Mouse (Mus musculus) myocyte (in vitro differentiated cells): ENCODE measurements at regions not wholly inside any gene's neighbourhood (a gene's known extent, or its start where the extent isn't known, plus 50 kb on each side); places are given as distances from the start of the nearest gene placed in this dataset.

Experiments used
- H3K27me3 ChIP-seq: one replicate; pipeline ENCODE4 v1.6.1; 2011; ENCODE audit not compliant: control insufficient read depth, insufficient read depth, insufficient read length
- H3K36me3 ChIP-seq: one replicate; pipeline ENCODE4 v1.6.1; 2011; ENCODE audit not compliant: control insufficient read depth, insufficient read depth
- H3K4me2 ChIP-seq: one replicate; pipeline ENCODE4 v1.6.1; 2011; ENCODE audit warnings: low read depth, control low read depth
- H3K4me3 ChIP-seq: one replicate; pipeline ENCODE4 v1.5.1; 2011; ENCODE audit warnings: mild to moderate bottlenecking, control low read depth, moderate library complexity
- H3K79me2 ChIP-seq: one replicate; pipeline ENCODE4 v1.6.1; 2011; ENCODE audit not compliant: control insufficient read depth, insufficient read depth
- H3ac ChIP-seq: one replicate; pipeline ENCODE4 v1.6.1; 2011; ENCODE audit not compliant: control insufficient read depth, insufficient read length
- CEBPB ChIP-seq: IDR thresholded peaks from 2 replicates; pipeline ENCODE4 v1.6.1; 2011; ENCODE audit warnings: mild to moderate bottlenecking, moderate library complexity; ENCODE audit not compliant: poor library complexity, insufficient read depth, severe bottlenecking
- E2F4 ChIP-seq: IDR thresholded peaks from one replicate; pipeline ENCODE4 v1.6.1; 2011; ENCODE audit warnings: mild to moderate bottlenecking, control low read depth, moderate library complexity; ENCODE audit not compliant: insufficient read depth
- MAX ChIP-seq: IDR thresholded peaks from one replicate; pipeline ENCODE4 v1.6.1; 2011; ENCODE audit warnings: low read depth, mild to moderate bottlenecking, control low read depth
- MYOD1 ChIP-seq, 3 experiments: IDR thresholded peaks; one replicate each; pipeline ENCODE4 v1.6.1; 2011; ENCODE audit warnings: control low read depth in 2 of 3, low read depth in 2 of 3, mild to moderate bottlenecking in 2 of 3, moderate library complexity in 1 of 3; ENCODE audit not compliant: insufficient read length in 2 of 3, control insufficient read depth in 1 of 3
- MYOG ChIP-seq, 3 experiments: IDR thresholded peaks; one replicate each; pipeline ENCODE4 v1.6.1; 2011; ENCODE audit warnings: control low read depth in 2 of 3, low read depth in 2 of 3, mild to moderate bottlenecking in 2 of 3; ENCODE audit not compliant: insufficient read length in 2 of 3, control insufficient read depth in 1 of 3, insufficient read depth in 1 of 3
- POLR2A ChIP-seq: IDR thresholded peaks from one replicate; pipeline ENCODE4 v1.6.1; 2011; ENCODE audit warnings: low read depth, mild to moderate bottlenecking, control low read depth, moderate library complexity; ENCODE audit not compliant: insufficient read length
- POLR2AphosphoS2 ChIP-seq: IDR thresholded peaks from one replicate; pipeline ENCODE4 v1.6.1; 2011; ENCODE audit warnings: low read depth, control low read depth; ENCODE audit not compliant: insufficient read length
- REST ChIP-seq: IDR thresholded peaks from one replicate; pipeline ENCODE4 v1.6.1; 2011; ENCODE audit warnings: mild to moderate bottlenecking, control low read depth, moderate library complexity; ENCODE audit not compliant: insufficient read depth, insufficient read length
- SRF ChIP-seq: IDR thresholded peaks from one replicate; pipeline ENCODE4 v1.6.1; 2011; ENCODE audit warnings: low read depth; ENCODE audit not compliant: control insufficient read depth, insufficient read length
- TCF12 ChIP-seq: IDR thresholded peaks from one replicate; pipeline ENCODE4 v1.6.1; 2011; ENCODE audit warnings: mild to moderate bottlenecking, control low read depth; ENCODE audit not compliant: poor library complexity, insufficient read depth, severe bottlenecking
- TCF3 ChIP-seq: IDR thresholded peaks from one replicate; pipeline ENCODE4 v1.6.1; 2011; ENCODE audit warnings: low read depth, control low read depth; ENCODE audit not compliant: insufficient read length
- USF1 ChIP-seq: IDR thresholded peaks from one replicate; pipeline ENCODE4 v1.6.1; 2011; ENCODE audit warnings: low read depth, mild to moderate bottlenecking, control low read depth, moderate library complexity

DNA sequence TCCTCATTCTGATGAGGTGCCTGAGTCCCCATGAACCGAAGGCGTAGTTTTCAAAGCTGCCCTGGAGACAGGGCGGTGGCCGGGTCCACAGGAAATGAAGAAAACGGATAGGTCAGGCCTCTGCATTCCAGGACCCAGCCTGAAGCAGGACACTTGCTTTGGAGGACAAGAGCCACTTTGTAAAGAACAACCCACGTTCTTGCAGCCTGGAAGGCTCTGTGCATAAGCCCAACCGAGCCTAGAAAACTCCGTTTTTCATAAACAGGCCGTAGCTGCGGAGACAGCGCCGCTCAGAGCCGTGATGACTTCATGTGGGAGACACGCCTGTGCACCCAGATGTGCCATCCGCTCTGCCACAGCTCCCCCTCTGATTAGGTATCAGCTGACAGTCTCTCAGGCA, 78.4 kb upstream of the Tgfbr2 start:
- Histone ChIP-seq H3K4me3 (no peak overlapping the region), H3ac (no peak overlapping the region), H3K79me2 (no peaks in the 10 kb centered on the region), H3K4me2 (no peak overlapping the region), H3K27me3 (no peaks in the 10 kb centered on the region), H3K36me3 (no peaks in the 10 kb centered on the region)
- TF ChIP-seq POLR2A, result no peak
- TF ChIP-seq POLR2AphosphoS2, result no peak
- TF ChIP-seq TCF12, result no peak
- no peak for TF ChIP-seq MYOG (IDR thresholded peaks at IDR 0.05; ENCODE audit: control insufficient read depth in 1 of 3, insufficient read depth in 1 of 3, insufficient read length in 2 of 3, low read depth in 2 of 3)
- TF ChIP-seq REST, result no peak
- no peak for TF ChIP-seq USF1
- TF ChIP-seq MAX, result no peak
- no peak for TF ChIP-seq E2F4
- TF ChIP-seq SRF, result no peak
- TF ChIP-seq CEBPB, result no peak
- no peak for TF ChIP-seq TCF3
- TF ChIP-seq MYOD1 (IDR thresholded peaks at IDR 0.05; ENCODE audit: control insufficient read depth in 1 of 3, insufficient read length in 2 of 3, low read depth in 2 of 3), result no peak

- Histone ChIP-seq H3K36me3 (no peaks in the 10 kb centered on the region), H3K4me3 (no peak overlapping the region), H3ac (no peak overlapping the region), H3K79me2 (no peaks in the 10 kb centered on the region), H3K27me3 (no peaks in the 10 kb centered on the region), H3K4me2 (no peak overlapping the region)
- TF ChIP-seq USF1 (no peak), MYOD1 (IDR thresholded peaks at IDR 0.05; ENCODE audit: control insufficient read depth in 1 of 3, insufficient read length in 2 of 3, low read depth in 2 of 3) (no peak), POLR2A (no peak)
These were observed 77.6 kb upstream of the Tgfbr2 start for GRCm38 (mm10) chr9:116252788-116253187.

DNA sequence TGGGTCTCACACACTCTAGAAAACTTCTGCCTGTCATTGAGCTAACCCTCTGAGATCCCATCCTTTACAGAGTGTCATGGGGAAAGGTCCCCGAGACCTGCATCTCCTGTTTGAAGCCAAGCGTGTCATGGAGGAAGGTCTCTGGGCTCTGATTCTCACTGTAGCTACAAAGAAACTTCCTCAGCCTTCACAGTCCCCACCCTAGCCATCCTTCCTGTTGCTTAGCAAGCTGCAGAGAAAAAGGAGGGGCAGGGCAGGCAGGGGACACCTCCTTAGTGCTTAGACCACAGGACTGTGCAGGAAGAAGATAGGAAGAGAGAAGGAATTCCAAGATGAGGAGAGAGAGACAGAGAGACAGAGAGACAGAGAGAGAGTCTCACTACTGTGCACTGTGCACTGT, 74.6 kb upstream of the Tgfbr2 start:
- no peak for TF ChIP-seq MAX
- TF ChIP-seq REST, result no peak
- no peak for TF ChIP-seq TCF3
- no peak for TF ChIP-seq SRF
- no peak for TF ChIP-seq MYOD1 (IDR thresholded peaks at IDR 0.05; ENCODE audit: control insufficient read depth in 1 of 3, insufficient read length in 2 of 3, low read depth in 2 of 3)
- no peak for TF ChIP-seq CEBPB
- no peak for TF ChIP-seq TCF12
- no peak for TF ChIP-seq E2F4
- no peak for TF ChIP-seq MYOG (IDR thresholded peaks at IDR 0.05; ENCODE audit: control insufficient read depth in 1 of 3, insufficient read depth in 1 of 3, insufficient read length in 2 of 3, low read depth in 2 of 3)
- no peak for TF ChIP-seq USF1
- TF ChIP-seq POLR2A, result no peak
- TF ChIP-seq POLR2AphosphoS2, result no peak
- Histone ChIP-seq H3K4me2 (no peak overlapping the region), H3K36me3 (no peaks in the 10 kb centered on the region), H3ac (no peak overlapping the region), H3K79me2 (no peaks in the 10 kb centered on the region), H3K4me3 (no peak overlapping the region), H3K27me3 (no peaks in the 10 kb centered on the region)

DNA sequence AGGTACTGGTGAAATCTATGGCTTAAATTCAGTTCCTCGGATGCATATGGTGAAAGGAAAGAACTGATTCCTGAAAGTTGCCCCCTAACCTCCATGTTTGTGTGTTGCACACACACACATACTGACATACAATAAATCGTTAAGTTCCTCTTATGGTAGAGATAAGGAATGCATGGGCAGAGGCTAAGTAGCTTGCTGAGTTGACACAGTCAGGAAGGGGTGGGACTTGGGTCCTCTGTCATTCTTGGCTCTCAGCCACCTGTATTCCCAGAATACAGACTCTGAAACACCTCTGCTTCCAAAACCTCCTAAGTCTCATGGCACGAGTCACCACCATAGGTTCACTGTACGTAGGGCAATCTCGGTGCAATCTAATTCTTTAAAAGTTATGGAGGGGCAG, 70.0 kb upstream of the Tgfbr2 start:
- no peak overlapping the region for H3K4me2 ChIP-seq
- H3K4me3 ChIP-seq, result no peak overlapping the region
- H3K27me3 ChIP-seq, result no peaks in the 10 kb centered on the region
- no peak overlapping the region for H3ac ChIP-seq
- H3K79me2 ChIP-seq, result no peaks in the 10 kb centered on the region
- TF ChIP-seq POLR2AphosphoS2 (no peak), TCF12 (no peak), TCF3 (no peak), POLR2A (no peak), SRF (no peak), USF1 (no peak), MAX (no peak), CEBPB (no peak), MYOD1 (IDR thresholded peaks at IDR 0.05; ENCODE audit: control insufficient read depth in 1 of 3, insufficient read length in 2 of 3, low read depth in 2 of 3) (no peak), E2F4 (no peak), REST (no peak), MYOG (IDR thresholded peaks at IDR 0.05; ENCODE audit: control insufficient read depth in 1 of 3, insufficient read depth in 1 of 3, insufficient read length in 2 of 3, low read depth in 2 of 3) (no peak)
- no peaks in the 10 kb centered on the region for H3K36me3 ChIP-seq

GRCm38 (mm10) chr9:116244619-116244899, 69.4 kb upstream of the Tgfbr2 start:
- H3ac ChIP-seq, result no peak overlapping the region
- no peaks in the 10 kb centered on the region for H3K27me3 ChIP-seq
- no peak overlapping the region for H3K4me2 ChIP-seq
- no peaks in the 10 kb centered on the region for H3K79me2 ChIP-seq
- no peaks in the 10 kb centered on the region for H3K36me3 ChIP-seq
- no peak overlapping the region for H3K4me3 ChIP-seq
- no peak for TF ChIP-seq MYOG (IDR thresholded peaks at IDR 0.05; ENCODE audit: control insufficient read depth in 1 of 3, insufficient read depth in 1 of 3, insufficient read length in 2 of 3, low read depth in 2 of 3)
- TF ChIP-seq POLR2AphosphoS2, result no peak
- TF ChIP-seq POLR2A, result no peak
- no peak for TF ChIP-seq TCF3
- TF ChIP-seq CEBPB, result no peak
- TF ChIP-seq MAX, result no peak
